Mouse (Mus musculus) lung, embryonic 14.5 days (tissue): ENCODE measurements around the gene Nxf1. TPM values are rescaled to one million over a fixed set of nuclear protein-coding genes. Genes with fewer than 3 reads are reported as not detected.

Experiments used
- ATAC-seq: fragments of 200-750 bp; cut with Nextera tagmentation; 2 replicates; pipeline ENCODE4 v1.8.0; 2017; ENCODE audit warnings: mild to moderate bottlenecking, moderate TSS enrichment, moderate library complexity; ENCODE audit not compliant: insufficient read depth
- DNase-seq: peaks from one replicate; pipeline ENCODE4 v3.0.0-alpha.2; 2015
- H3K27ac ChIP-seq: fragments of 300-500 bp; sonication (generic); 2 replicates; pipeline ENCODE4 v1.5.1; 2014; ENCODE audit warnings: low read depth, mild to moderate bottlenecking, moderate library complexity
- H3K27me3 ChIP-seq: fragments of 300-500 bp; sonication (generic); 2 replicates; pipeline ENCODE4 v1.6.1; 2014; ENCODE audit warnings: low read length, control low read depth; ENCODE audit not compliant: insufficient read depth
- H3K36me3 ChIP-seq: fragments of 300-500 bp; sonication (generic); 2 replicates; pipeline ENCODE4 v1.6.1; 2014; ENCODE audit warnings: control low read depth; ENCODE audit not compliant: insufficient read depth
- H3K4me1 ChIP-seq: fragments of 300-500 bp; sonication (generic); 2 replicates; pipeline ENCODE4 v1.6.1; 2014; ENCODE audit warnings: antibody characterized with exemption, control low read depth; ENCODE audit not compliant: insufficient read depth
- H3K4me2 ChIP-seq: fragments of 300-500 bp; sonication (generic); 2 replicates; pipeline ENCODE4 v1.6.1; 2014; ENCODE audit warnings: mild to moderate bottlenecking
- H3K4me3 ChIP-seq: fragments of 300-500 bp; sonication (generic); 2 replicates; pipeline ENCODE4 v1.5.1; 2014; ENCODE audit warnings: low read depth, low read length
- H3K9ac ChIP-seq: fragments of 300-500 bp; sonication (generic); 2 replicates; pipeline ENCODE4 v1.6.1; 2014
- H3K9me3 ChIP-seq: fragments of 300-500 bp; sonication (generic); 2 replicates; pipeline ENCODE4 v1.6.1; 2016; ENCODE audit warnings: low read depth, low read length, control low read depth
- CTCF ChIP-seq: IDR thresholded peaks from 2 replicates; pipeline ENCODE4 v1.5.1; 2016; ENCODE audit warnings: antibody characterized with exemption, low read depth
- WGBS: fragments of 180-500 bp; shearing (Covaris S2); extraction: QIAGEN DNeasy Blood & Tissue Kit; methylation state at CpG from one replicate; pipeline ENCODE4 v1.1.7; 2014; 5-methylcytosine and 5-hydroxymethylcytosine counted together
- polyA plus RNA-seq: library from polyadenylated mRNA; unstranded; fragments of >200 nt; fragmentation: Nextera tagmentation; extraction: Ambion mirVana; gene quantifications from 2 replicates; pipeline ENCODE4 v1.2.1, GENCODE M21; 2014

Gene Nxf1
- polyA plus RNA-seq, 1 experiment from 2014 or later = 195 TPM

DNA sequence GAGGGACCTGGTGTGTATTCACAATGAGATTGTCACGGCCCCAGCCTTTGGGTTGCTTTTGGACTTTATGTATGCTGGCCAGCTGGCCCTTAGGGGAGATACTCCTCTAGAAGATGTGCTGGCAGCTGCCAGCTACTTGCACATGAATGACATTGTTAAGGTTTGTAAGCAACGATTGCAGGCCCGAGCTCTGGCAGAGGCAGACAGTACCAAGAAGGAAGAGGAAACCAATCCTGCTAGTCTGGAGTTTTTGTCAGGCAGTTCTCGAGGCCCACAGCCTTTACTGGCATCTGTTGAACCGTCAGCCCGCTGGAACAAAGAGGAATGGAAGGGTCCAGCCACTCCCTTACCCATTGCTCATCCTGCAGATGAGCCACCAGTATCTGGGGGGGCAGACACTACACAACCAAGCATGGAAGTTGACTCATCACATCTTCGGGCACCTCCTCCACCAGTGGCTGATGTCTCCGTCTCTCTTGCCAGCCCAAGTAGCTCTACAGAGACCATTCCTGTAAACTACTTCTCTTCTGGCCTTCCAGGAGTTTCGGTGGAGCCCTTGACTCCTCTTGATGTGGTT, 46.4 kb downstream of the Nxf1 start:
- ATAC-seq (no peak), DNase-seq (no peak)
- Histone ChIP-seq H3K27ac (peak overlapping the region; percentile 88; the same call in 1 of the 2 replicates), H3K4me2 (peak overlapping the region; percentile 85), H3K9ac (0 out of 2 replicates have a peak overlapping the region, but pooled peaks have one; percentile 0), H3K36me3 (peaks cover 38% of the 10 kb centered on the region), H3K4me3 (peak overlapping the region; percentile 60), H3K27me3 (no peaks in the 10 kb centered on the region), H3K4me1 (0 out of 2 replicates have a peak, but pooled peaks cover 3% of the 10 kb centered on the region), H3K9me3 (no peaks in the 10 kb centered on the region)
- no peak for TF ChIP-seq CTCF
- 90% methylated on average over 9 of the region's 9 CpGs for WGBS

DNA sequence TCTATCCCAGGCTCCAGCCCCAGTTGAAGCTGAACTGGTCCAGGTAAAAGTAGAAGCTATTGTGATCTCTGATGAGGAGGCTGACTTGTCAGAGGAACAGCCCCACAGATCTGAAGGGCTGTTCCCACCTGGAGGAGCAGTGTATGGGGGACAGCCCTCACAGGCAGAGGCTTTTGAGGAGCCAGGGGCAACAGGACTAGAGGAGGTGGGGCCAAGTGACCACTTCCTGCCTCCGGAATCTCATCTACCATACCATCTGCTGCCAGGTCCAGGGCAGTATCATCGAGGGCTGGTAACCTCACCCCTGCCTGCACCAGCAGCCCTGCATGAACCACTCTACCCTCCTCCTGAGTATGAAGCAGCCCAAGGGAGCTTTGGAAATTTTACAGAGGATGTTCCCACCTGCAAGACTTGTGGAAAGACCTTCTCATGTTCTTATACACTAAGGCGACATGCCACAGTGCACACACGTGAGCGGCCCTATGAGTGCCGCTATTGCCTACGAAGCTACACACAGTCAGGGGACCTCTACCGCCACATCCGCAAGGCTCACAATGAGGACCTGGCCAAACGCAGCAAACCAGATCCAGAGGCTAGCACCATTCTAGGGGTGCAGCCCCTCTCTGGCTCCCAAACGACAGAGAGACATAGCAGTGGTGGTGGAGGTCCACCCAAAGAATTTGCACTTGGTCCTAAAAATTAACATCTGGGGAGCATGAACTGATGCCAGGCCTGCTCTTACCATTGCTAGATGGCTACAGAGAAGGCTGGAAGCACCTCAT, 47.2 kb downstream of the Nxf1 start:
- ATAC-seq = no peak
- peaks cover 46% of the 10 kb centered on the region for H3K36me3 ChIP-seq
- no peaks in the 10 kb centered on the region for H3K27me3 ChIP-seq
- H3K9ac ChIP-seq = no peak overlapping the region
- H3K4me2 ChIP-seq = no peak overlapping the region
- H3K27ac ChIP-seq = no peak overlapping the region
- TF ChIP-seq CTCF = no peak
- H3K4me3 ChIP-seq = no peak overlapping the region
- no peak for DNase-seq
- 85% methylated on average over 11 of the region's 11 CpGs for WGBS
- H3K9me3 ChIP-seq = no peaks in the 10 kb centered on the region
- 0 out of 2 replicates have a peak, but pooled peaks cover 3% of the 10 kb centered on the region for H3K4me1 ChIP-seq

DNA sequence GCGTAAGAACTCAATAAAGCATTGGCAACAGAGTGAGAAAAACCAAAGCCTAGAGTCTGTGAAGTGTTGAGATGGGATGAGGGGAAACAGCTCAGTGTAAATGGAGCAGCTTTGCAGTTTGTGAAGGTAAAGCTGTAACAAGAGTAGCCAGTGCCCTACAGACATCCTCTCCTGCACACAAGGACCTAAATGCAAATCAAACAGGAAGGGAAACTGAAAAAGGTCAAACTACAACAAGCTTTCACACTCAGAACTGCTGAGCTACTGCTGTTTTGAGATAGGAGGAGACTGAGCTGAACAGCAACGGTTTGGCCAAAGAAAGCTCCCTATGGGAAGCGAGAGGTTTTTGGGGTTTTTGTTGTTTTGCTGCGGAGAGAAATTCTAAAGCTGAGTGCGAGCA, 49.9 kb downstream of the Nxf1 start:
- Histone ChIP-seq H3K9ac (no peak overlapping the region), H3K27me3 (no peaks in the 10 kb centered on the region), H3K36me3 (peaks cover 71% of the 10 kb centered on the region), H3K4me3 (no peak overlapping the region), H3K9me3 (no peaks in the 10 kb centered on the region), H3K27ac (no peak overlapping the region), H3K4me1 (0 out of 2 replicates have a peak, but pooled peaks cover 3% of the 10 kb centered on the region), H3K4me2 (no peak overlapping the region)
- TF ChIP-seq CTCF = no peak
- WGBS = 91% methylated on average over 5 of the region's 5 CpGs
- no peak for DNase-seq
- no peak for ATAC-seq

DNA sequence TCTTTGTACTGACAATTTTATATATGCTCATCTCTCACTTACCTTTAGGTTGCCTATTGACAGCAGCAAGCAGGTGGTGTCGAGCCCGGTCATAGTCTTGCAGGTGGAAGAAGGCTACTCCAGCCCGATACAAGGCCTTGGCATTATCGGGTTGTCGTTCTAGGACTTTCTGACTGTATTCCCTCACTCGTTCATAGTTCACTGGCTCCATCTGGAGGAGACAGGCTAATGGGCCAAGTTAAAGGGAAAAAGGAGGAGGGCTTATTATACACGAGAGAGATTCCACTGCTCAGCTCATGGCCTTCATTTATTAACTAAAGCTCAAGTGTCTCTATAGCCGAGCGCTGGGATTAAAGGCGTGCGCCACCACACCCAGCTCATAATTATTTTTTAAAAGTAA, 58.9 kb downstream of the Nxf1 start:
- ATAC-seq (no peak), DNase-seq (no peak)
- no peaks in the 10 kb centered on the region for H3K27me3 ChIP-seq
- H3K4me2 ChIP-seq = no peak overlapping the region
- no peak overlapping the region for H3K27ac ChIP-seq
- no peak overlapping the region for H3K9ac ChIP-seq
- 74% methylated on average over 11 of the region's 11 CpGs for WGBS
- H3K36me3 ChIP-seq = peaks cover 62% of the 10 kb centered on the region
- H3K4me3 ChIP-seq = no peak overlapping the region
- no peaks in the 10 kb centered on the region for H3K9me3 ChIP-seq
- H3K4me1 ChIP-seq = peaks cover 11% of the 10 kb centered on the region
- TF ChIP-seq CTCF = no peak; the same call in 1 of the 2 replicates

DNA sequence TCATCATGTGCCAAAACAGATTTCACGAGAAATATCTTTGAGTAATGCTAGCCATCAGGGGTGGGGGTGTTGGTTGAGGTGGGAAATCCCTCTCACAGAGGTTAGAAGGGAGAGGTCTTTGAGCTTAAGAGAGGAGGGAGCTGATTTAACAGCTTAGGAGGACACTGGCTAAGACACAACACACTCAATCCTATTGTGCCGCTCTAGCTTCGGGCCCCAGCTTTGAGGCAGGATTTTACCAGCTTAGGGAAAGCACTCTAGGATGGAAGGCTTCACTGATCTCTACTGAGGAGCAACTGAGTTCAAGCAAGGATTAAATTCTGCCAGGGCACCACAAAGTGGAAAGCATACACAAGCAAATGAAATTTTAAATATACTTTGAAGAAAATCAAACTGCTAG, 60.1 kb downstream of the Nxf1 start:
- H3K4me2 ChIP-seq = peak overlapping the region; percentile 80
- peak overlapping the region; percentile 100 for H3K4me3 ChIP-seq
- peaks cover 13% of the 10 kb centered on the region for H3K4me1 ChIP-seq
- no peak overlapping the region for H3K27ac ChIP-seq
- 71% methylated on average over 3 of the region's 3 CpGs for WGBS
- no peak for TF ChIP-seq CTCF
- no peak for ATAC-seq
- DNase-seq = no peak
- H3K27me3 ChIP-seq = no peaks in the 10 kb centered on the region
- H3K36me3 ChIP-seq = peaks cover 51% of the 10 kb centered on the region
- H3K9ac ChIP-seq = peak overlapping the region; percentile 3
- no peaks in the 10 kb centered on the region for H3K9me3 ChIP-seq

DNA sequence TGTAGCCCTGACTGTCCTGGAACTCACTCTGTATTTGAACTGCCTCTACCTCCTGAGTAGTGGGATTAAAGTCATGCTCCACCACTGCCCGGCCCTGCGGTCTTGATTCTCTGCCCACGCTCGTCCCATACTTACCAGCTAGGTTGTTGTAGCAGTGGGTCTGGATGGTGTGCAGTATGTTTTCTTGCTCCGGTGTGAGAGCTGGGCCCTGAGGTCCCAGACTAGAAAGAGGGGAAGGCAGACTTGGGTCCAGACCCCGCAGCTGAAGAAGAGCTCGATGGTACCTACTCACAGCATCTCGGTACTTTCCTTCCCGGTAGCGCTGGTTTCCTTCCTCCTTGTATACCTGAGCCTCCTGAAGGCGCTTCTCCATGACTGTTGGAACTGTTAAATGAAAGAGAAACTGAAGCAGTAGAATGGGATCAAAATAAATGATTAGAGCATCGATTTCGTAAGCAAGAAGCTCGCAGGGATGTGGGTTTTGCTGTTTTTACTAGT, 61.5 kb downstream of the Nxf1 start:
- 14% methylated on average over 14 of the region's 14 CpGs for WGBS
- peak overlapping the region; percentile 56 for H3K9ac ChIP-seq
- DNase-seq (no peak), ATAC-seq (no peak)
- H3K9me3 ChIP-seq = no peaks in the 10 kb centered on the region
- H3K4me3 ChIP-seq = peak overlapping the region; percentile 100
- no peaks in the 10 kb centered on the region for H3K27me3 ChIP-seq
- H3K4me1 ChIP-seq = peaks cover 16% of the 10 kb centered on the region
- H3K36me3 ChIP-seq = peaks cover 46% of the 10 kb centered on the region
- TF ChIP-seq CTCF = no peak
- peak overlapping the region; percentile 100 for H3K27ac ChIP-seq
- peak overlapping the region; percentile 80 for H3K4me2 ChIP-seq
